Mouse (Mus musculus) layer of hippocampus, adult 9-11 months (tissue): ENCODE data around the gene Pla2g6.

Experiments used
- DNase-seq: peaks from one replicate; pipeline ENCODE4 v3.0.0; 2022

Pla2g6 gene

GRCm38 (mm10) chr15:79270317-79271123 is 57.7 kb downstream of the Pla2g6 start:
- peak; percentile 68 for DNase-seq

GRCm38 (mm10) chr15:79268521-79268920 is 59.7 kb downstream of the Pla2g6 start:
- DNase-seq: no peak

GRCm38 (mm10) chr15:79265384-79265783 is 62.8 kb downstream of the Pla2g6 start:
- no peak for DNase-seq

- DNase-seq: no peak
Observed at GRCm38 (mm10) chr15:79263726-79264125, 64.5 kb downstream of the Pla2g6 start.

GRCm38 (mm10) chr15:79262786-79263309 is 65.3 kb downstream of the Pla2g6 start:
- no peak for DNase-seq

- no peak for DNase-seq
Observed at GRCm38 (mm10) chr15:79262375-79262774, 65.8 kb downstream of the Pla2g6 start.

- no peak for DNase-seq
Observed at GRCm38 (mm10) chr15:79261757-79262156, 66.4 kb downstream of the Pla2g6 start.

GRCm38 (mm10) chr15:79261095-79261725 is 67.0 kb downstream of the Pla2g6 start:
- no peak for DNase-seq

GRCm38 (mm10) chr15:79258521-79258920 is 69.7 kb downstream of the Pla2g6 start:
- DNase-seq: no peak

GRCm38 (mm10) chr15:79254661-79255060 is 73.5 kb downstream of the Pla2g6 start, which contains the start of gene Slc16a8:
TSS of gene Slc16a8 (minus strand) at chr15:79254761.
- no peak for DNase-seq

- DNase-seq: no peak
Observed at GRCm38 (mm10) chr15:79252580-79252979, 75.6 kb downstream of the Pla2g6 start.

- no peak for DNase-seq
Observed at GRCm38 (mm10) chr15:79251781-79252491, 76.3 kb downstream of the Pla2g6 start.

GRCm38 (mm10) chr15:79251168-79251567 is 77.0 kb downstream of the Pla2g6 start:
- no peak for DNase-seq

GRCm38 (mm10) chr15:79250236-79250635 is 78.0 kb downstream of the Pla2g6 start:
- no peak for DNase-seq

GRCm38 (mm10) chr15:79245321-79245720 is 82.9 kb downstream of the Pla2g6 start:
- no peak for DNase-seq

- no peak for DNase-seq
Observed at GRCm38 (mm10) chr15:79244071-79244893, 83.9 kb downstream of the Pla2g6 start.

GRCm38 (mm10) chr15:79243234-79244042 is 84.8 kb downstream of the Pla2g6 start:
- peak; percentile 99 for DNase-seq

- DNase-seq: no peak
Observed at GRCm38 (mm10) chr15:79242574-79243233, 85.5 kb downstream of the Pla2g6 start.

GRCm38 (mm10) chr15:79238036-79238435 is 90.2 kb downstream of the Pla2g6 start:
- DNase-seq: no peak
